Mouse (Mus musculus) limb, embryonic 11.5 days (tissue): ENCODE data around the gene Ccdc181. TPM values are rescaled to one million over a fixed set of nuclear protein-coding genes. Genes with fewer than 3 reads are reported as not detected.

ENCODE experiments used
- ATAC-seq: fragments of 200-750 bp; cut with Nextera tagmentation; 2 replicates; pipeline ENCODE4 v1.8.0; 2017; ENCODE audit warnings: low read depth; ENCODE audit not compliant: insufficient number of reproducible peaks, low FRiP score, low TSS enrichment
- DNase-seq: peaks from one replicate; pipeline ENCODE4 v3.0.0-alpha.2; 2015; ENCODE audit warnings: low spot score
- H3K27ac ChIP-seq: fragments of 300-500 bp; sonication (generic); replicated peaks from 2 replicates; pipeline ENCODE4 v1.5.1; 2014; ENCODE audit warnings: low read depth, mild to moderate bottlenecking, low read length
- H3K27me3 ChIP-seq: fragments of 300-500 bp; sonication (generic); 2 replicates; pipeline ENCODE4 v1.6.1; 2014; ENCODE audit warnings: mild to moderate bottlenecking, low read length, mixed read lengths; ENCODE audit not compliant: control insufficient read depth, insufficient read depth
- H3K36me3 ChIP-seq: fragments of 300-500 bp; sonication (generic); 2 replicates; pipeline ENCODE4 v1.6.1; 2014; ENCODE audit warnings: mild to moderate bottlenecking, low read length, moderate library complexity, mixed read lengths; ENCODE audit not compliant: control insufficient read depth, insufficient read depth
- H3K4me1 ChIP-seq: fragments of 300-500 bp; sonication (generic); 2 replicates; pipeline ENCODE4 v1.6.1; 2014; ENCODE audit warnings: low read length, mixed read lengths; ENCODE audit not compliant: control insufficient read depth, insufficient read depth
- H3K4me2 ChIP-seq: fragments of 300-500 bp; sonication (generic); 2 replicates; pipeline ENCODE4 v1.6.1; 2014; ENCODE audit warnings: low read depth, mild to moderate bottlenecking, moderate library complexity; ENCODE audit not compliant: severe bottlenecking
- H3K4me3 ChIP-seq: fragments of 300-500 bp; sonication (generic); 2 replicates; pipeline ENCODE4 v1.5.1; 2014; ENCODE audit warnings: low read depth, low read length
- H3K9ac ChIP-seq: fragments of 300-500 bp; sonication (generic); 2 replicates; pipeline ENCODE4 v1.6.1; 2014; ENCODE audit warnings: mild to moderate bottlenecking, low read length
- H3K9me3 ChIP-seq: fragments of 300-500 bp; sonication (generic); 2 replicates; pipeline ENCODE4 v1.6.1; 2016; ENCODE audit warnings: low read length; ENCODE audit not compliant: control insufficient read depth
- WGBS: fragments of 180-500 bp; shearing (Covaris S2); extraction: QIAGEN DNeasy Blood & Tissue Kit; methylation state at CpG from one replicate; pipeline ENCODE4 v1.1.7; 2014; 5-methylcytosine and 5-hydroxymethylcytosine counted together
- polyA plus RNA-seq: library from polyadenylated mRNA; unstranded; fragments of >200 nt; fragmentation: Nextera tagmentation; extraction: Ambion mirVana; gene quantifications from 2 replicates; pipeline ENCODE4 v1.2.1, GENCODE M21; 2014

The Ccdc181 gene
- polyA plus RNA-seq, 1 experiment from 2014 or later, result 10.2 TPM

DNA sequence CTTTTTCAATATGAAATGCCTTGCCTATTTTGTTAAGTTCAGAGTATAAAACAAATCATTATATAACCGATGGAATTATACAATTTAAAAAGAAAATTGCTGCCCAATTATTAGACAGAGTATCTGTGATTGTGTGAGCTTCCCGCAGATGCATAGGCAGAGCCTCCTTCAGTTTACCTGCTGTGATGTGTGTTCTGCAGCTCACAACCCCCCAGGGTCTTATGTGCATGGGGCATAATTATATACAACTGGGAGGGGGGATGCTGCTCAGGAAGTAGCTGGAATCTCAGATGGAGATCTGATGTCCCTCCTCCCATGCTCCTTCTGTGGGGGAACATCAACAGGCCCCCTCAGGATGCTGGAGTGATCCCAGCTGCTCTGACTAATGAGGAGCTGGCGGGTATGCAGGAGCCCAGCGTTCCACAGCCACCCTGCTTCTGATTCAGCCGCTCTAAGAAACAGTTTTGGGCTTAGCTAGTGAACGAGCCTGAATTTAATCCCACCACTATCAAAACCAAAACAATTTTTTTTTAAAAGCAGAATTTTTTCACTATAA is 51.3 kb downstream of the Ccdc181 start:
- WGBS, result 62% methylated on average over 6 of the region's 6 CpGs
- DNase-seq (no peak), ATAC-seq (no peak)
- Histone ChIP-seq H3K9ac (no peak overlapping the region), H3K4me3 (no peak overlapping the region), H3K4me1 (no peaks in the 10 kb centered on the region), H3K36me3 (no peaks in the 10 kb centered on the region), H3K27ac (no peak overlapping the region), H3K9me3 (no peaks in the 10 kb centered on the region), H3K27me3 (no peaks in the 10 kb centered on the region), H3K4me2 (no peak overlapping the region)

DNA sequence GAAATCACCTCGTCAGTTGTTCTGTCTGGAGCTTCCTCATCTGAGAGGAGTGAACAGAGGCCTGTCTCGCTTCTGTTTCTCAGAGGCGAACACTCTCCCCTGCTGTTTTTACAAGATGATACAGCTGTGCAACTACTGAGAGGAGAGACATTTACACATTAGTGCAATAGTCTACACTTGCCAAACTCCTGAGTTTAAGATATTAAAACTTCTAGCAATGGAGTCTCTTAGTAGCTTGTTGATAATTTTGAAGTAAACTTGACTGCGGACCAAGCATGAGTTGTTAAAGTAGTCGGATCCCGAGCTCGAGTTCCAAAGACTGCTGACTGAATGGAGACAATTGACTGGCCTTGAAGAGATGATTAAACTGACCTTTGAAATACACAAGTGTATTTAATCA is 52.4 kb downstream of the Ccdc181 start:
- Histone ChIP-seq H3K4me1 (no peaks in the 10 kb centered on the region), H3K4me2 (no peak overlapping the region), H3K9me3 (no peaks in the 10 kb centered on the region), H3K27me3 (no peaks in the 10 kb centered on the region), H3K27ac (no peak overlapping the region), H3K36me3 (no peaks in the 10 kb centered on the region), H3K9ac (no peak overlapping the region), H3K4me3 (no peak overlapping the region)
- ATAC-seq (no peak), DNase-seq (no peak)
- WGBS, result 79% methylated on average over 7 of the region's 7 CpGs

DNA sequence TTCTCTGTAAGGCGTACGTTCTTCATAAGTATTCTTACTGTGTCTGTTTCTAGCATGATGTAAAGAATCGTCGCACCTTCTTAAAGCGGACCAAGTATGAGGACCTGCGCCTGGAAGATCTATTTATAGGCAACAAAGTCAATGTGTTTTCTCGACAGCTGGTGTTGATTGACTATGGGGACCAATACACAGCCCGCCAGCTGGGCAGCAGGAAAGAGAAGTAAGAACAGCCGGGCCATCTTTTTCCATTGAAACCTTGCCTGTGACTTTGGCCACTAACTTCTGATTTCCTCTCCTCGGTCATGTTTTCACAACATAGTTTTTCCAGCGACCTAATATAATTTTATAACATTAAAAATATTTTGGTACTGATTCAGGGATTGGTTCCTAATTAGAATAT is 57.2 kb downstream of the Ccdc181 start:
- Histone ChIP-seq H3K4me1 (no peaks in the 10 kb centered on the region), H3K9me3 (no peaks in the 10 kb centered on the region), H3K27me3 (no peaks in the 10 kb centered on the region), H3K27ac (no peak overlapping the region), H3K4me3 (no peak overlapping the region), H3K36me3 (no peaks in the 10 kb centered on the region), H3K9ac (no peak overlapping the region), H3K4me2 (no peak overlapping the region)
- DNase-seq (no peak), ATAC-seq (no peak)
- 76% methylated on average over 11 of the region's 11 CpGs for WGBS

DNA sequence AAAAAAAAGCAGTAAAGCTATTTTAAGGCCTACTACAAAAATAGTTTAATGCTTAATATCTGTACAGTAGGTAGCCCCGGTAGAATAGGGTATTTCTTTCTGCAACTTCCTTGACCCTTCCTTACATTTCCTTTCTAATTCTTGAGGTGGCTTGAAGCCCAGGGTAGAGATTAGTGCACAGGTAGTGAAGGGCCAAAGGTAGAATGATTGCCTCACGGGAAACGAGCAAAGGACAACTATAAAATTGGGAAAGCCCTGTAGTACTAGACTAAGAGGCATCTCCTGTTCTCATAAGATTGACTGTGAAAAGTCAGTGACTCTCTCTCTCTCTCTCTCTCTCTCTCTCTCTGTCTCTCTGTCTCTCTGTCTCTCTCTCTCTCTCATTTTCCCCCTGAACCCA is 60.0 kb downstream of the Ccdc181 start:
- DNase-seq (no peak), ATAC-seq (no peak)
- Histone ChIP-seq H3K9me3 (no peaks in the 10 kb centered on the region), H3K4me3 (no peak overlapping the region), H3K9ac (no peak overlapping the region), H3K27me3 (no peaks in the 10 kb centered on the region), H3K27ac (no peak overlapping the region), H3K4me1 (no peaks in the 10 kb centered on the region), H3K4me2 (no peak overlapping the region), H3K36me3 (no peaks in the 10 kb centered on the region)
- WGBS, result 88% methylated on average over 3 of the region's 3 CpGs

DNA sequence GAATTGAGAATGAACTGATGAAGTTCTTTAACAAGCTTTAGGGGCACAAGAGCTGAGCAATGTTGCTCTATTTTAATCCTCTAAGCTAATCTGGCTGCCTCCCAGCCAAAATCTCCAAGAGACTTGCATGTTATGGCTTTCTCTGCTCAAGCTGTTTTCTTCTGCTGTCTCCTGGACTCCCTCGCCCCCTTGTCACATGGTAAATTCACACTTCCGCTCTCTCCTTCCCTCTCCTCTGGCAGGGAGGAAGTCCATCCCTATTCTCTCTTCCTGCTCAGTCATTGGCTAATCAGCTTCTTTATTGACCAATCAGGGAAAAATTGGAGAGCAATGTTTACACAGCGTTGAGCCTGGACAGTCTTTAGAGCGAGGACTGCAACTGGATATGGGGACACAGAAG is 60.5 kb downstream of the Ccdc181 start:
- Histone ChIP-seq H3K4me3 (no peak overlapping the region), H3K4me2 (no peak overlapping the region), H3K9ac (no peak overlapping the region), H3K9me3 (no peaks in the 10 kb centered on the region), H3K27me3 (no peaks in the 10 kb centered on the region), H3K36me3 (no peaks in the 10 kb centered on the region), H3K27ac (no peak overlapping the region), H3K4me1 (no peaks in the 10 kb centered on the region)
- WGBS, result 89% methylated on average over 4 of the region's 4 CpGs
- no peak for DNase-seq
- ATAC-seq, result no peak

Other genes with a start within 250 kb of the Ccdc181 start
- gene Sele, start 227.4 kb upstream of the Ccdc181 start, polyA plus RNA-seq, result 0.06 TPM in 1 of 2 replicates, not detected in the other
- gene Sell, start 213.6 kb upstream of the Ccdc181 start, polyA plus RNA-seq, result not detected in 2 replicates
- 0.07 TPM in 1 of 2 replicates, not detected in the other for gene Selp, start 160.3 kb upstream of the Ccdc181 start, polyA plus RNA-seq
- 0.16 and 0.35 TPM in 2 replicates for gene F5, start 123.7 kb upstream of the Ccdc181 start, polyA plus RNA-seq
- 8.5 and 10.2 TPM in 2 replicates for gene Slc19a2, start 26.5 kb upstream of the Ccdc181 start, polyA plus RNA-seq
- 44.5 and 46.8 TPM in 2 replicates for gene Nme7, start 28.5 kb downstream of the Ccdc181 start, polyA plus RNA-seq
- 24.0 and 25.1 TPM in 2 replicates for gene Blzf1, start 31.9 kb downstream of the Ccdc181 start, polyA plus RNA-seq
- gene Atp1b1, start 182.8 kb downstream of the Ccdc181 start, polyA plus RNA-seq, result 1.6 and 2.6 TPM in 2 replicates